Mouse (Mus musculus): ENCODE results near the gene Rnf157. TPM values are rescaled to one million over a fixed set of nuclear protein-coding genes. Genes with fewer than 3 reads are reported as not detected.

Gene Rnf157
- polyA plus RNA-seq, 1 experiment from 2014 or later: 31.3 TPM

GRCm38 (mm10) chr11:116326963-116327603 lies 85.7 kb downstream of the Rnf157 start:
- H3K27me3 ChIP-seq: no peaks in the 10 kb centered on the region
- H3K4me2 ChIP-seq (replicated peaks): no peak overlapping the region
- WGBS: 74% methylated on average over 7 of the region's 7 CpGs
- no peak overlapping the region for H3K9ac ChIP-seq (replicated peaks)
- ATAC-seq: no peak
- H3K4me3 ChIP-seq (replicated peaks): no peak overlapping the region
- H3K4me1 ChIP-seq (replicated peaks): peaks cover 37% of the 10 kb centered on the region
- H3K27ac ChIP-seq: no peak overlapping the region
- H3K9me3 ChIP-seq: no peaks in the 10 kb centered on the region
- H3K36me3 ChIP-seq: no peaks in the 10 kb centered on the region

GRCm38 (mm10) chr11:116318719-116319659 lies 93.8 kb downstream of the Rnf157 start:
- under 1% methylated on average over 36 of the region's 41 CpGs for WGBS
- Histone ChIP-seq H3K27ac (no peak overlapping the region), H3K9me3 (no peaks in the 10 kb centered on the region), H3K4me1 (replicated peaks) (peaks cover 13% of the 10 kb centered on the region), H3K4me3 (replicated peaks) (peak overlapping the region; percentile 32), H3K36me3 (no peaks in the 10 kb centered on the region), H3K27me3 (peaks cover 4% of the 10 kb centered on the region), H3K4me2 (replicated peaks) (peak overlapping the region; percentile 79), H3K9ac (replicated peaks) (peak overlapping the region; percentile 65)
- ATAC-seq: peak; percentile 85

- Histone ChIP-seq H3K27me3 (peaks cover 24% of the 10 kb centered on the region), H3K4me2 (replicated peaks) (no peak overlapping the region), H3K27ac (no peak overlapping the region), H3K4me3 (replicated peaks) (no peak overlapping the region), H3K9me3 (no peaks in the 10 kb centered on the region), H3K36me3 (no peaks in the 10 kb centered on the region), H3K4me1 (replicated peaks) (0 out of 2 replicates have a peak, but pooled peaks cover 4% of the 10 kb centered on the region), H3K9ac (replicated peaks) (no peak overlapping the region)
- no peak for ATAC-seq
- 62% methylated on average over 8 of the region's 8 CpGs for WGBS
These were observed 100.5 kb downstream of the Rnf157 start for GRCm38 (mm10) chr11:116312359-116312758.

GRCm38 (mm10) chr11:116311169-116311568 lies 101.7 kb downstream of the Rnf157 start:
- Histone ChIP-seq H3K9me3 (no peaks in the 10 kb centered on the region), H3K4me3 (replicated peaks) (no peak overlapping the region), H3K36me3 (no peaks in the 10 kb centered on the region), H3K27ac (no peak overlapping the region), H3K4me1 (replicated peaks) (peaks cover 7% of the 10 kb centered on the region; the same call in 1 of the 2 replicates), H3K27me3 (peaks cover 23% of the 10 kb centered on the region), H3K4me2 (replicated peaks) (no peak overlapping the region), H3K9ac (replicated peaks) (no peak overlapping the region)
- 57% methylated on average over 8 of the region's 8 CpGs for WGBS
- ATAC-seq: no peak

- H3K4me3 ChIP-seq (replicated peaks): no peak overlapping the region
- ATAC-seq: no peak
- H3K9ac ChIP-seq (replicated peaks): no peak overlapping the region
- peaks cover 19% of the 10 kb centered on the region for H3K27me3 ChIP-seq
- peaks cover 13% of the 10 kb centered on the region for H3K4me1 ChIP-seq (replicated peaks)
- H3K4me2 ChIP-seq (replicated peaks): no peak overlapping the region
- H3K27ac ChIP-seq: no peak overlapping the region
- H3K9me3 ChIP-seq: no peaks in the 10 kb centered on the region
- 83% methylated on average over 3 of the region's 3 CpGs for whole genome bisulfite sequencing
- H3K36me3 ChIP-seq: peaks cover 6% of the 10 kb centered on the region
These were observed 103.2 kb downstream of the Rnf157 start for GRCm38 (mm10) chr11:116309601-116310000.

- WGBS: 95% methylated on average over 12 of the region's 12 CpGs
- Histone ChIP-seq H3K9me3 (no peaks in the 10 kb centered on the region), H3K36me3 (peaks cover 23% of the 10 kb centered on the region), H3K27me3 (peaks cover 19% of the 10 kb centered on the region), H3K4me3 (replicated peaks) (no peak overlapping the region), H3K27ac (no peak overlapping the region), H3K4me1 (replicated peaks) (peaks cover 13% of the 10 kb centered on the region), H3K9ac (replicated peaks) (no peak overlapping the region), H3K4me2 (replicated peaks) (no peak overlapping the region)
- no peak for ATAC-seq
These were observed 104.9 kb downstream of the Rnf157 start for GRCm38 (mm10) chr11:116307762-116308531.

- H3K4me1 ChIP-seq (replicated peaks): peaks cover 13% of the 10 kb centered on the region
- WGBS: 88% methylated on average over 10 of the region's 10 CpGs
- peak; percentile 41; the same call in 1 of the 2 replicates for ATAC-seq
- peak within 1 kb of the TSS; percentile 52; the same call in 1 of the 2 replicates for H3K27ac ChIP-seq
- peak within 1 kb of the TSS; percentile 83 for H3K9ac ChIP-seq (replicated peaks)
- H3K27me3 ChIP-seq: peaks cover 19% of the 10 kb centered on the region
- no peaks in the 10 kb centered on the region for H3K9me3 ChIP-seq
- peak within 1 kb of the TSS; percentile 74 for H3K4me2 ChIP-seq (replicated peaks)
- peaks cover 31% of the 10 kb centered on the region for H3K36me3 ChIP-seq
- H3K4me3 ChIP-seq (replicated peaks): peak within 1 kb of the TSS; percentile 86
These were observed 105.7 kb downstream of the Rnf157 start, which contains the start of gene Exoc7 for GRCm38 (mm10) chr11:116307019-116307725. Gene Exoc7 (minus strand): TSS chr11:116307233.

- Histone ChIP-seq H3K4me3 (replicated peaks) (peak overlapping the region; percentile 86), H3K4me1 (replicated peaks) (peaks cover 13% of the 10 kb centered on the region), H3K9ac (replicated peaks) (peak overlapping the region; percentile 83), H3K27me3 (peaks cover 19% of the 10 kb centered on the region), H3K4me2 (replicated peaks) (peak overlapping the region; percentile 74), H3K27ac (peak overlapping the region; percentile 52; the same call in 1 of the 2 replicates), H3K9me3 (no peaks in the 10 kb centered on the region), H3K36me3 (peaks cover 39% of the 10 kb centered on the region)
- 2% methylated on average over 51 of the region's 53 CpGs for WGBS
- ATAC-seq: peak; percentile 95
These were observed 106.5 kb downstream of the Rnf157 start for GRCm38 (mm10) chr11:116306126-116306982.

GRCm38 (mm10) chr11:116305423-116305822 lies 107.4 kb downstream of the Rnf157 start:
- 97% methylated on average over 2 of the region's 2 CpGs for WGBS
- peaks cover 19% of the 10 kb centered on the region; the same call in 1 of the 2 replicates for H3K27me3 ChIP-seq
- H3K4me2 ChIP-seq (replicated peaks): peak overlapping the region; percentile 74
- H3K36me3 ChIP-seq: peaks cover 48% of the 10 kb centered on the region
- H3K27ac ChIP-seq: no peak overlapping the region
- peak overlapping the region; percentile 83; the same call in 1 of the 2 replicates for H3K9ac ChIP-seq (replicated peaks)
- no peaks in the 10 kb centered on the region for H3K9me3 ChIP-seq
- no peak for ATAC-seq
- peaks cover 13% of the 10 kb centered on the region for H3K4me1 ChIP-seq (replicated peaks)
- H3K4me3 ChIP-seq (replicated peaks): peak overlapping the region; percentile 86

- Histone ChIP-seq H3K9ac (replicated peaks) (no peak overlapping the region), H3K9me3 (no peaks in the 10 kb centered on the region), H3K27me3 (no peaks in the 10 kb centered on the region), H3K27ac (no peak overlapping the region), H3K4me2 (replicated peaks) (no peak overlapping the region), H3K4me3 (replicated peaks) (no peak overlapping the region), H3K4me1 (replicated peaks) (no peaks in the 10 kb centered on the region), H3K36me3 (peaks cover 96% of the 10 kb centered on the region)
- ATAC-seq: no peak
- WGBS: 85% methylated on average over 6 of the region's 6 CpGs
These were observed 114.2 kb downstream of the Rnf157 start for GRCm38 (mm10) chr11:116298621-116299020.
